Mouse (Mus musculus): ENCODE measurements around the gene Ppp1r10. TPM values are rescaled to one million over a fixed set of nuclear protein-coding genes. Genes with fewer than 3 reads are reported as not detected.

Ppp1r10 gene
- polyA plus RNA-seq, 1 experiment = 42.3 TPM

DNA sequence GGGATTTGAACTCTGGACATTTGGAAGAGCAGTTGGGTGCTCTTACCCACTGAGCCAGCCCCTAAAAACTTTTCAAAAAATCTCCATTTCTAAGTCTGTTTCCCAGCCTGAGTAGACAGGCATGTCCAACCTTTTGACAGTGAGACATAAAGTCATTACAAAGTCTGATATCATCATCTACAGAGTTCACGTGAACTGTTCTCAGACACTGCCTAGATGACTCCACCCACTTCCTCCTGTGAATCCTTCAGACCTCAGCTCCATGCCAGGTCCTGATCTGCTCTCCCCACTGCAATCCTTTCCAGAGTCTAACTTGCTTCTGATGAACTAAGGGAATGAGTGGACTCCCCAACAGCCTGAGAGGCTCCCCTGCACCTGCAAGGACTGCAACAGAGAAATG lies 55.9 kb downstream of the Ppp1r10 start:
- peaks cover 9% of the 10 kb centered on the region for H3K4me1 ChIP-seq (ENCODE audit: control insufficient read depth, insufficient read depth, low read length)
- WGBS = 44% methylated on average over 1 of the region's 1 CpGs
- H3K27me3 ChIP-seq (ENCODE audit: control insufficient read depth, insufficient read depth, low read length) = no peaks in the 10 kb centered on the region
- no peak for DNase-seq
- no peak overlapping the region for H3K27ac ChIP-seq (ENCODE audit: insufficient read depth, low read length)
- no peak for TF ChIP-seq POLR2A (IDR thresholded peaks at IDR 0.05; ENCODE audit: borderline replicate concordance, insufficient read depth, low read length)
- TF ChIP-seq CTCF (IDR thresholded peaks at IDR 0.05; ENCODE audit: borderline replicate concordance, insufficient read depth, low read depth, low read length) = no peak
- H3K4me3 ChIP-seq (replicated peaks; ENCODE audit: insufficient read depth, low read depth, low read length) = no peak overlapping the region

DNA sequence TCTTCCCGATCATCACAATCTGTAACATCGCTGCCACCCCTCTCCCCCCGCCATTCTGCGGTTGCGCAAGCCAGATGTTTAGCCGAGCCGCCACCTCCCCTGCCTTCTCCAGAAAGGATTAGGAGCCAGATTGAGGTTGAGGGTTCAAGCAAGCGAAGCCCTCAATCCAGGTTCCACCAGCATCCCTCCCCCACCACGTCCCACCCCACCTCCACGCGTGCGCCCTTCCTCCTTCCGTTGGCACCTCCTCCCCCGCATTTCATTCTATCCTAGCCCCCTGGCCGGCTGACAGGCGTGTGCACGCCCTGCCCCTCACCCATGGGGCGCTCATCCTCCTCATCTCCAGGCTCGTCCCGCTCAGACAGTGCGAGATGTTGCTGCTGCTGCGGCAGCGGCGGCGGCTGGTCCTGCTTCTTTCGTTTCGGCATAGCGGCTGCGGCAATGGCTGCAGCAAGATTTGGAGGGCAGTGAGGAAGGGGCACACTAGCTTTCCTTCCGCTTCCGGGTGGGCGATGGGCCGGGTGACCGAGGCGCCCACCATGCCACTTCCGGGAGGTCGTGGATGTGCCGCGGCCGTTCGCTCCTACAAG lies 62.7 kb downstream of the Ppp1r10 start:
- H3K4me3 ChIP-seq (replicated peaks; ENCODE audit: insufficient read depth, low read depth, low read length) = peak overlapping the region; percentile 78
- under 1% methylated on average over 41 of the region's 41 CpGs for WGBS
- no peaks in the 10 kb centered on the region for H3K4me1 ChIP-seq (ENCODE audit: control insufficient read depth, insufficient read depth, low read length)

DNA sequence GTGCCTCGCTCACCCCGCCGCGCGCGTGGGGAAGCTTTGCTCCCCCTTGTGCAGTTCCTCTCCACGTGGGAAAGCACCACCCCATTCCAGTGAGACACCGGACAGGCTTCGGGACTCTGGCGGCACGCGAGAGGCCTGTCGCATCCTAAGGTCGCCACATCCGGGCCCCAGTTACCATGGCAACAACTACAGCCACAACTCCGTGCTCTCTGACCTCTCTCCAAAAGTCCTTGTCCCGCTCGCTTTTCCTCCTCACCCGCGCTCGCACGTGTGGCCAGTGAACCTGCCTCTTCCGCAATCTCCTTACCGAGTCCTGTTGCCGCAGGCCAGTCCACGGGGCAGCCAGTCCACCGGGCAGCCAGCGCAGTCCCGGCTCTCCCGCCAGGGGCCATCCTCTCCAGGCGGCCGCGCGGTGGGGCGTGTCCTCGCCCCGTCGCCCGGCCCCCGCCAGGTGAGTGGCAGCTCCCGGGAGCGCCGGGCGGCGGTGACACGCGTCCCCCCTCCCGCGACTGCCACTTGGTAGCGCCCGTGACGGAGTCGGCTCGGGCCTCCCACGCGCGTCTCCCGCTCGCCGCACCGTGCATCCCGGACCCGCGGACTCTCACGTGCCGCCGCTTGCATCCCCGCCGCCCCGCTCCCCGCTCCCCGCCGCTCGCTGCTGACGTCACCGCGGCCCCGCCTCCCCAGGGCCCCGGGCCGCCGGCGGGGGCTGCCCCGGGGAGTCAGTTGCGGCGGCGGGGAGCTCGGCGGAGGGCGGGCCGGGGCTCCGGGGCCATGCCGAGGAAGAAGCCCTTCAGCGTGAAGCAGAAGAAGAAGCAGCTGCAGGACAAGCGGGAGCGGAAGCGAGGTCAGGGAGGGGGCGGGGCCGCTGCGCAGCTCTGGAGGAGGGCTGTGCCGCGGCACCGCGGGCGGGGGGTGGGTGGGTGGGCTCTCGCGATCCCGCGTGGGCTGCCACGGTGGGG lies 63.4 kb downstream of the Ppp1r10 start, which contains the start of the genes Gnl1 and Prr3:
Gnl1 (plus strand) TSS at position 451 of the 962 bp plus-strand sequence.
Prr3 (minus strand) TSS at position 836 of the 962 bp plus-strand sequence.
- Histone ChIP-seq H3K4me1 (ENCODE audit: control insufficient read depth, insufficient read depth, low read length) (no peaks in the 10 kb centered on the region), H3K27ac (ENCODE audit: insufficient read depth, low read length) (peak within 1 kb of the TSS; percentile 82), H3K4me3 (replicated peaks; ENCODE audit: insufficient read depth, low read depth, low read length) (peak within 1 kb of the TSS; percentile 78), H3K27me3 (ENCODE audit: control insufficient read depth, insufficient read depth, low read length) (no peaks in the 10 kb centered on the region)
- under 1% methylated on average over 97 of the region's 109 CpGs for WGBS
- TF ChIP-seq POLR2A (IDR thresholded peaks at IDR 0.05; ENCODE audit: borderline replicate concordance, insufficient read depth, low read length) = no peak
- TF ChIP-seq CTCF (IDR thresholded peaks at IDR 0.05; ENCODE audit: borderline replicate concordance, insufficient read depth, low read depth, low read length) = no peak
- peak; percentile 92 to 97 for DNase-seq

More for the DNA sequence above, 62.7 kb downstream of the Ppp1r10 start:
- peak; percentile 25; the same call in 1 of the 2 replicates for TF ChIP-seq POLR2A (IDR thresholded peaks at IDR 0.05; ENCODE audit: borderline replicate concordance, insufficient read depth, low read length)
- TF ChIP-seq CTCF (IDR thresholded peaks at IDR 0.05; ENCODE audit: borderline replicate concordance, insufficient read depth, low read depth, low read length) = no peak
- DNase-seq = no peak
- no peaks in the 10 kb centered on the region for H3K27me3 ChIP-seq (ENCODE audit: control insufficient read depth, insufficient read depth, low read length)
- peak overlapping the region; percentile 11; the same call in 1 of the 2 replicates for H3K27ac ChIP-seq (ENCODE audit: insufficient read depth, low read length)

DNA sequence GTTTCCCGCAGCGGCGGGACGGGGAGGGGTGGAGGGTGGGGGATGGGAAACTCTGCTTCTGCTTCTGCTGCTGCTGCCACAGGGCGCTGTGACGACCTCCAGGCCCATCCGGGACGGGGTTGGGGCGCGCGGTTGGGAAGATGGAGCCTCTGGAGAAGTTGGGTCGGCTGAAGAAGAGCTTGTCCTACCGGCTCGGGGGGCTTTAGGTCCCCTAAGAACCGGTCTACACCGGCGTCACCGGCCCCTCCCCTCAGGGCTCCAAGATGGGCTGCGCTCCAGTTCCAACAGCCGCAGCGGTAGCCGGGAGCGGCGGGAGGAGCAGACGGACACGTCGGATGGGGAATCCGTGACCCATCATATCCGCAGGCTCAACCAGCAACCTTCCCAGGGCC lies 64.1 kb downstream of the Ppp1r10 start:
- Histone ChIP-seq H3K4me3 (replicated peaks; ENCODE audit: insufficient read depth, low read depth, low read length) (peak overlapping the region; percentile 78), H3K27ac (ENCODE audit: insufficient read depth, low read length) (peak overlapping the region; percentile 82), H3K27me3 (ENCODE audit: control insufficient read depth, insufficient read depth, low read length) (no peaks in the 10 kb centered on the region), H3K4me1 (ENCODE audit: control insufficient read depth, insufficient read depth, low read length) (no peaks in the 10 kb centered on the region)
- TF ChIP-seq CTCF (IDR thresholded peaks at IDR 0.05; ENCODE audit: borderline replicate concordance, insufficient read depth, low read depth, low read length) = no peak
- TF ChIP-seq POLR2A (IDR thresholded peaks at IDR 0.05; ENCODE audit: borderline replicate concordance, insufficient read depth, low read length) = no peak
- DNase-seq = peak; percentile 67 to 75
- under 1% methylated on average over 27 of the region's 29 CpGs for WGBS

DNA sequence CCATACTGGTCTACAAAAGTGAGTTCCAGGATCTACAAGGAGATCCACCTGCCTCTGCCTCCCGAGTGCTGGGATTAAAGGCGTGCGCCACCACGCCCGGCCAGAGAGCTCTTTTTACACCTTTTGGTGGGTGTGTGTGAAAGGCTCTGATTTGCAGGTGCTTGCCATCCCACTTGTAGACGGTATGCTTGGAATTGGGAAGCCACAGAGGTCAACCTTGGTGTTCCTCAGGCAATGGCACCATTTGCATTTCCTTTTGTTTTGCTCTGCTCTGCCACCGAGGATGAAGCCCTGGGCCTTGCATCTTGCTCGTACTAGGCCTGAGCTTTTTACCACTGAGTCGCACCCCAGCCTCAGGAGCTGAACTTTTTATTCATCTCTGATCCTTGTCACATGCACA lies 65.5 kb downstream of the Ppp1r10 start:
- no peak for DNase-seq
- Histone ChIP-seq H3K4me1 (ENCODE audit: control insufficient read depth, insufficient read depth, low read length) (no peaks in the 10 kb centered on the region), H3K27ac (ENCODE audit: insufficient read depth, low read length) (no peak overlapping the region), H3K27me3 (ENCODE audit: control insufficient read depth, insufficient read depth, low read length) (no peaks in the 10 kb centered on the region), H3K4me3 (replicated peaks; ENCODE audit: insufficient read depth, low read depth, low read length) (no peak overlapping the region)
- 88% methylated on average over 9 of the region's 9 CpGs for WGBS
- TF ChIP-seq CTCF (IDR thresholded peaks at IDR 0.05; ENCODE audit: borderline replicate concordance, insufficient read depth, low read depth, low read length) = no peak
- no peak for TF ChIP-seq POLR2A (IDR thresholded peaks at IDR 0.05; ENCODE audit: borderline replicate concordance, insufficient read depth, low read length)

Other genes with a start within 250 kb of the Ppp1r10 start
- gene Vars2, start 248.8 kb upstream of the Ppp1r10 start, polyA plus RNA-seq (2012; rRNA removed) = 35.5 and 35.9 TPM in 2 replicates
- gene Gtf2h4, start 242.7 kb upstream of the Ppp1r10 start, polyA plus RNA-seq (2012; rRNA removed) = 30.7 and 34.8 TPM in 2 replicates
- gene Ddr1, start 211.8 kb upstream of the Ppp1r10 start, polyA plus RNA-seq (2012; rRNA removed) = 76.7 and 76.9 TPM in 2 replicates
- 22.6 and 25.2 TPM in 2 replicates for gene Ier3, start 94.8 kb upstream of the Ppp1r10 start, polyA plus RNA-seq (2012; rRNA removed)
- gene Flot1, start 93.2 kb upstream of the Ppp1r10 start, polyA plus RNA-seq (2012; rRNA removed) = 129 and 140 TPM in 2 replicates
- 320 TPM in 2 replicates for gene Tubb5, start 78.1 kb upstream of the Ppp1r10 start, polyA plus RNA-seq (2012; rRNA removed)
- 12.1 and 16.1 TPM in 2 replicates for gene Mdc1, start 74.9 kb upstream of the Ppp1r10 start, polyA plus RNA-seq (2012; rRNA removed)
- gene Nrm, start 55.1 kb upstream of the Ppp1r10 start, polyA plus RNA-seq (2012; rRNA removed) = 8.6 and 12.0 TPM in 2 replicates
- 8.7 and 9.7 TPM in 2 replicates for gene Ppp1r18, start 50.8 kb upstream of the Ppp1r10 start, polyA plus RNA-seq (2012; rRNA removed)
- gene Dhx16, start 36.6 kb upstream of the Ppp1r10 start, polyA plus RNA-seq (2012; rRNA removed) = 52.2 and 57.4 TPM in 2 replicates
- gene 2310061I04Rik, start 19.0 kb upstream of the Ppp1r10 start, polyA plus RNA-seq (2012; rRNA removed) = 161 and 173 TPM in 2 replicates
- gene Atat1, start 6.4 kb upstream of the Ppp1r10 start, polyA plus RNA-seq (2012; rRNA removed) = 80.2 and 81.5 TPM in 2 replicates
- gene Mrps18b, start within 50 bp of the Ppp1r10 start, polyA plus RNA-seq (2012; rRNA removed) = 62.5 and 65.1 TPM in 2 replicates
- gene Abcf1, start 53.3 kb downstream of the Ppp1r10 start, polyA plus RNA-seq (2012; rRNA removed) = 85.8 and 99.1 TPM in 2 replicates
- gene Gnl1, start 63.4 kb downstream of the Ppp1r10 start, polyA plus RNA-seq (2012; rRNA removed) = 92.5 and 103 TPM in 2 replicates
- 38.8 and 42.6 TPM in 2 replicates for gene Prr3, start 63.8 kb downstream of the Ppp1r10 start, polyA plus RNA-seq (2012; rRNA removed)
- gene H2-T24, start 104.1 kb downstream of the Ppp1r10 start, polyA plus RNA-seq (2012; rRNA removed) = 0.95 and 1.1 TPM in 2 replicates
- gene H2-T23, start 116.4 kb downstream of the Ppp1r10 start, polyA plus RNA-seq (2012; rRNA removed) = 13.0 and 17.3 TPM in 2 replicates
- gene H2-T22, start 126.3 kb downstream of the Ppp1r10 start, polyA plus RNA-seq (2012; rRNA removed) = 25.5 and 31.0 TPM in 2 replicates
- not detected in 2 replicates for gene Gm6034, start 126.5 kb downstream of the Ppp1r10 start, polyA plus RNA-seq (2012; rRNA removed)
- 0.08 and 0.15 TPM in 2 replicates for gene Gm11127, start 141.9 kb downstream of the Ppp1r10 start, polyA plus RNA-seq (2012; rRNA removed)
- 0.10 TPM in 1 of 2 replicates, not detected in the other for gene Gm19684, start 205.2 kb downstream of the Ppp1r10 start, polyA plus RNA-seq (2012; rRNA removed)
- gene Gm7030, start 213.0 kb downstream of the Ppp1r10 start, polyA plus RNA-seq (2012; rRNA removed) = not detected in 2 replicates